8 mouse cellular contexts compared by ENCODE assay signal in the genomic region with DNA sequence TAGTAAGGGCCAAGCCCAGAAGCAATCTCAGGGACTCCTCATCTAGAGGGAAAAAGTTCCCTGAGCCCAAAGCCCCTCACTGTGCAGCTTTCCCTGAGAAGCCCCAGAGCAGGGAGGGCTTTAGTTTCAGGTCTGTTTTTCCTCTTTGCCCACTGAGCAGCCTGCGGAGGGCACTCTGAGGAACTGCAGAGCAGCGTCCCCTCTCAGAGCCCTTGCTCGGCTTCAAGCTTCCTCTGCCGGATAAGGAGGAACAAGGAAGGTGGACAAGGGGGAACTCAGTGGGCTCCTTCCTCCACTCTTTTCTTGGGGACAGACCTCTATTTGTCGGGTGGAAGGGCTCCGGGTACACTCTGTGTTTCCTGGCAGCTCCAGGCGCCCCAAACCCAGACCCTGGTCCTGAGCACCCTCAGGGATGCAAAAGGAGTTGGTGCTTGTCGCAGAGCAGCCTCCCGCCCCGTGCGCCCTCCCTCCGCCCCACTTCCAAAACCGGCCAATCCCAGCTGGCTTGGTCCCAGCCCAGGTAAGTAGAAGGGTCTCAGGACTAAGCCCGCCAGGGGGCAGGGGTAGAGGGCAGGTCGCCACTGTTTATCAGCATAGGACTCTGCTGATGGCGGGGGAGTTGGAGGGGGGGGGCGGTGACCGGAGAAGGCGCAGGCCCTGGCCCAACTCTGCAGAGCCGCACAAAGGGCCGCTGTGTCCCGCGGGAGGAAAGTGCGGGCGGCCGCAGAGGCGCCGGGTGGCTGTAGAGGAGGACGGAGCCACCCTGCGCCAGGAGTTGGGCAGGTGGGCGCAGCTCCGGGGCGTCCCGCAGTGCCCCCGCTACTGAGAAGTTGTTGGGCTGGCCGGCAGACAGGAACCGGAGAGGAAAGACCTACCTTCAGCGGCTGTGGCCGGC. TPM values are rescaled to one million over a fixed set of nuclear protein-coding genes. Genes with fewer than 3 reads are reported as not detected.
DNase-seq lines count a peak whose midpoint lies in the region; ATAC-seq and TF ChIP-seq lines count a peak whose summit lies in the region.

No protein-coding gene starts in this region.

- TF ChIP-seq POLR2A in small intestine, adult 2 months (IDR thresholded peaks at IDR 0.05; ENCODE audit: low read depth, low read length): no peak

- H3K4me3 ChIP-seq in embryonic facial prominence, embryonic 11.5 days (ENCODE audit: low read depth, low read length): peak overlapping the region; percentile 71
- H3K4me3 ChIP-seq in hindbrain, embryonic 13.5 days: peak overlapping the region; percentile 68
- H3K4me3 ChIP-seq in liver, embryonic 15.5 days (replicated peaks): peak overlapping the region; percentile 44
- H3K4me3 ChIP-seq in small intestine, adult 2 months (ENCODE audit: low read depth, low read length): peak overlapping the region; percentile 44

- ATAC-seq in embryonic facial prominence, embryonic 11.5 days (replicated peaks; ENCODE audit: insufficient number of reproducible peaks, low FRiP score, low TSS enrichment, low read depth): peak; percentile 57
- peak; percentile 36 for ATAC-seq in hindbrain, embryonic 13.5 days (ENCODE audit: low FRiP score)
- ATAC-seq in liver, embryonic 15.5 days (ENCODE audit: insufficient read depth): no peak

- peak overlapping the region; percentile 56 for H3K27ac ChIP-seq in embryonic facial prominence, embryonic 11.5 days (replicated peaks; ENCODE audit: low read depth, low read length)
- H3K27ac ChIP-seq in hindbrain, embryonic 13.5 days: peak overlapping the region; percentile 89
- no peak overlapping the region for H3K27ac ChIP-seq in liver, embryonic 15.5 days (replicated peaks)
- no peak overlapping the region for H3K27ac ChIP-seq in small intestine, adult 2 months (ENCODE audit: insufficient read depth, low read depth, low read length)

- H3K36me3 ChIP-seq in embryonic facial prominence, embryonic 11.5 days (replicated peaks; ENCODE audit: control insufficient read depth, insufficient read depth, low read depth, low read length): no peaks in the 10 kb centered on the region
- no peaks in the 10 kb centered on the region for H3K36me3 ChIP-seq in hindbrain, embryonic 13.5 days
- 0 out of 2 replicates have a peak, but pooled peaks cover 6% of the 10 kb centered on the region for H3K36me3 ChIP-seq in liver, embryonic 15.5 days (replicated peaks)
- H3K36me3 ChIP-seq in small intestine, adult 2 months (ENCODE audit: control insufficient read depth, insufficient read depth, low read length): peaks cover 7% of the 10 kb centered on the region; the same call in 1 of the 2 replicates

- no peak for TF ChIP-seq CTCF in small intestine, adult 2 months (IDR thresholded peaks at IDR 0.05; ENCODE audit: extremely low read depth, insufficient read length, insufficient replicate concordance, low read depth, low read length)

- peak overlapping the region; percentile 84 for H3K9ac ChIP-seq in embryonic facial prominence, embryonic 11.5 days (replicated peaks; ENCODE audit: low read length)
- peak overlapping the region; percentile 90 for H3K9ac ChIP-seq in hindbrain, embryonic 13.5 days
- H3K9ac ChIP-seq in liver, embryonic 15.5 days: peak overlapping the region; percentile 30; the same call in 1 of the 2 replicates

- under 1% methylated on average over 38 of the region's 39 CpGs for WGBS in embryonic facial prominence, embryonic 11.5 days
- under 1% methylated on average over 37 of the region's 39 CpGs for WGBS in hindbrain, embryonic 13.5 days
- 2% methylated on average over 39 of the region's 39 CpGs for WGBS in liver, embryonic 15.5 days (ENCODE audit: insufficient replicate concordance)
- WGBS in small intestine, adult 2 months: 17% methylated on average over 38 of the region's 39 CpGs

- H3K27me3 ChIP-seq in embryonic facial prominence, embryonic 11.5 days (ENCODE audit: control insufficient read depth, insufficient read depth, low read length): 0 out of 2 replicates have a peak, but pooled peaks cover 3% of the 10 kb centered on the region
- peaks cover 13% of the 10 kb centered on the region; the same call in 1 of the 2 replicates for H3K27me3 ChIP-seq in hindbrain, embryonic 13.5 days
- H3K27me3 ChIP-seq in liver, embryonic 15.5 days: peaks cover 69% of the 10 kb centered on the region
- H3K27me3 ChIP-seq in small intestine, adult 2 months (ENCODE audit: control insufficient read depth, insufficient read depth, low read length): 0 out of 2 replicates have a peak, but pooled peaks cover 3% of the 10 kb centered on the region

- peaks cover 3% of the 10 kb centered on the region for H3K4me1 ChIP-seq in embryonic facial prominence, embryonic 11.5 days (ENCODE audit: control insufficient read depth, insufficient read depth, low read length)
- H3K4me1 ChIP-seq in hindbrain, embryonic 13.5 days (replicated peaks): peaks cover 59% of the 10 kb centered on the region
- H3K4me1 ChIP-seq in liver, embryonic 15.5 days (replicated peaks): peaks cover 54% of the 10 kb centered on the region
- H3K4me1 ChIP-seq in small intestine, adult 2 months (ENCODE audit: control insufficient read depth, insufficient read depth, insufficient read length, low read length): 0 out of 2 replicates have a peak, but pooled peaks cover 2% of the 10 kb centered on the region

- DNase-seq in heart, adult 11 months: peak; percentile 92
- no peak for DNase-seq in heart, adult 8-10 months (ENCODE audit: low spot score)
- DNase-seq in MN1 (ENCODE audit: low spot score): peak; percentile 29
- peak; percentile 70 for DNase-seq in embryonic facial prominence, embryonic 11.5 days (ENCODE audit: low spot score)
- DNase-seq in gastrocnemius, postnatal 4 days (ENCODE audit: low spot score in 2 of 2): no peak

- H3K4me2 ChIP-seq in embryonic facial prominence, embryonic 11.5 days (ENCODE audit: low read depth, low read length): peak overlapping the region; percentile 97
- peak overlapping the region; percentile 94 for H3K4me2 ChIP-seq in hindbrain, embryonic 13.5 days
- peak overlapping the region; percentile 68 for H3K4me2 ChIP-seq in liver, embryonic 15.5 days

- H3K9me3 ChIP-seq in embryonic facial prominence, embryonic 11.5 days (replicated peaks; ENCODE audit: control insufficient read depth, low read length): no peaks in the 10 kb centered on the region
- no peaks in the 10 kb centered on the region for H3K9me3 ChIP-seq in hindbrain, embryonic 13.5 days
- no peaks in the 10 kb centered on the region for H3K9me3 ChIP-seq in liver, embryonic 15.5 days (replicated peaks)

RNA-seq across cellular contexts. Expression of gene Nacc2, which starts 31.9 kb away (rescaled TPM):
- total RNA-seq in heart, adult 8-10 months (2022): 10 to 100 TPM; 27.6 to 44.2 (median 31.7) TPM
- polyA plus RNA-seq in embryonic facial prominence, embryonic 11.5 days (2014; fragmentation: Nextera tagmentation; extraction: Ambion mirVana): 2.7 and 3.6 TPM in 2 replicates
- polyA plus RNA-seq in hindbrain, embryonic 13.5 days (2015; fragmentation: Nextera tagmentation; extraction: Ambion mirVana): 12.4 and 14.2 TPM in 2 replicates
- 3.4 and 4.3 TPM in 2 replicates for polyA plus RNA-seq in liver, embryonic 15.5 days (2015; fragmentation: Nextera tagmentation; extraction: Ambion mirVana)
- polyA plus RNA-seq in small intestine, adult 2 months (2012; rRNA removed): 45.4 and 51.2 TPM in 2 replicates
- total RNA-seq in gastrocnemius, postnatal 4 days (2021): 10 to 100 TPM; 10.8 to 11.2 TPM

Comparison
In these comparisons a context has a peak if more than half of its experiments do, and no peak if none do; other contexts are left out.
1. DNase-seq: peak in heart, adult 11 months (single experiment), MN1 (single experiment) and embryonic facial prominence, embryonic 11.5 days (single experiment); none in heart, adult 8-10 months (single experiment) and gastrocnemius, postnatal 4 days (0 of 2).
2. H3K27ac ChIP-seq: peak in embryonic facial prominence, embryonic 11.5 days (single experiment) and hindbrain, embryonic 13.5 days (single experiment); none in liver, embryonic 15.5 days (single experiment) and small intestine, adult 2 months (single experiment).
3. H3K9ac ChIP-seq: peak in every context shown above with its lines; median percentile 90 in hindbrain, embryonic 13.5 days; 84 in embryonic facial prominence, embryonic 11.5 days; 30 in liver, embryonic 15.5 days.
4. Peak in every context shown above with its lines, with median percentiles within 50 percentile points of each other: H3K4me2 ChIP-seq and H3K4me3 ChIP-seq.